Mouse (Mus musculus): Measurements from ENCODE around the gene Ube2e3.

The Ube2e3 gene

DNA sequence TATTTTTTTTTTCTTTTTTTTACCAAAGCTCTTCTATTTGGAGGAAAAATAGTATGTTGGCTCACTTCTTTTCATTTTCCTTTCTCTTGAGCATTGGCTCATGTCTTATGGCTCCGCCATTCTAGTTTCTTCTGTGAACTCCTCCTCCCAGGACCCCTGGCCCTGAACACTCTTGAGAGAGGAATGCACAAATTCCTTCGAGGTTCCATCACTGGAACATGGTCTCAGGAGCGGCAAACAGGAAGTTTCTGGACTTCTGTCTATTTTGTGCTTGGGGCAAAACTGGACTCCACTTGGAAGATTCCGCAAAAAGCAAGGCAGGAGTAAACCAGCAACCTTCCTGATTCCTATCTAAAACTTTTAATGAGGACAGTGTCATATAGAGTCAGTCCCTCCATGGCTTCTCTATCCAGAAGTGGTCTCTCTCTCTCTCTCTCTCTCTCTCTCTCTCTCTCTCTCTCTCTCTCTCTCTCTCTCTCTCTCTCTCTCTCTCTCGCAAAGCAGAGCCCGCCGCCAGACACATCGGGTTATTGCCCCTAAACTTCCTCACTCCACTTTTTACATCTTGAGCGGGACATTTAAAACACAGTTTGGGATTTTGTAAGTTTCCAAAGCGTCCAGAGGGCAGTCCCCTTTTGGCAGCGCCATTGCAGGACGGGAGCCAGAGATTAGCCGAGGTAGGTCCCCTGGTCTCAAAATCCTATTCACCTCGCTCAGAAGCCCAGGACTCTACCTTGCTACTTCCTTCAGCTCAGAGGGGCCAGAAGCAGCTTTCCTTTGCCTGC lies at the start of gene Ube2e3:
TSS of gene Ube2e3 (plus strand) at position 399 of the 785 bp plus-strand sequence.
- DNase-seq = no peak

DNA sequence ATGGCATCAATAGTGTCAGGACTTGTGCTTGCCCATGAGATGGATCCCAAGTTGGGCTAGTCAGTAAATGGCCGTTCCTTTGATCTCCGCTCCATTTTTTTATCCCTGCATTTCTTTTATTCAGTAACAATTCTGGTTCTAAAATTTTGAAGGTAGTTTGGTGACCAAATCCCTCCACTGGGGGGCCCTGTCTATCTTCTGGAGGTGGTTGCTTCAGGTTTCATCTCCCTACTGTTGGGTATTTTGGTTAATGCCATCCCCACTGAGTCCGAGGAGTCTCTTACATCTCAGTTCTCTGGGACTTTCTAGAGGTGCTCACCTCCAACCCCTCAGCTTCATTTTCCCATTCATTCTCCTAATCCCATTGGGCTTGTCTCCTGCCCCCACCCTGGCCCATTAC lies 38.0 kb upstream of the Ube2e3 start:
- DNase-seq = no peak

DNA sequence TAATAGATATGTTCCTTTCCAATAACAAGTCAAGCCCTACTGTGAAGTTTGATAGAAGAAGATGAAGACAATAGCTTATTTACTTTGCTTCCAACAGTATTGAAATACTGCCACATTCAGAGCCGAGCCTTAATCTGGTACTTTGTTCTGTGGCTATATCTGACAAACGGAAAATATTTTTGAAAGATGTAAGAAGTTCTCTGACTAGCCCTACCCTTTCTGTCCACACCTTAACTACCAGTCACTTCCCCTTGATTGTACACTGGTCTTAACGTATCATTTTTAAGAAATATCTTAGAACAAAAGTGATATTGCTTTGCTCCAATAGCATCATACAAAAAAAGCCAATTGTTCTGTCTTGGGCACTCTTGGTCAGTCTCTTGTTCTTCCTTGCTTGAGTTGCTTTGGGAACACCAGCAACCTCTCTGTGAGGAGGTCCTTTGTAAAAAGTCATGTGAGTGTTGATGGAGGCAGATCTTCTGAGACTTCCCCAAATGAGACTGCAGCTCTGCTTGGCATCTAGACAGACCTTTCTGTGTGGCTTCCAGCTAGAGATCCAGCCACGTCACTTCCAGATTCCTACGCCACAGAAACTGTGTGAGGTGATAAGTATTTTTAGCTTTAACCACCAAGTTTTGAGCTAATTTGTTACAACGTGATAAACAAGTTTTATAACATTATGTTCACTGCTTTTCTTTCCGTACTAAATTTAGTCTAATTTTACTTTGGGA lies 26.3 kb upstream of the Ube2e3 start:
- DNase-seq = no peak

DNA sequence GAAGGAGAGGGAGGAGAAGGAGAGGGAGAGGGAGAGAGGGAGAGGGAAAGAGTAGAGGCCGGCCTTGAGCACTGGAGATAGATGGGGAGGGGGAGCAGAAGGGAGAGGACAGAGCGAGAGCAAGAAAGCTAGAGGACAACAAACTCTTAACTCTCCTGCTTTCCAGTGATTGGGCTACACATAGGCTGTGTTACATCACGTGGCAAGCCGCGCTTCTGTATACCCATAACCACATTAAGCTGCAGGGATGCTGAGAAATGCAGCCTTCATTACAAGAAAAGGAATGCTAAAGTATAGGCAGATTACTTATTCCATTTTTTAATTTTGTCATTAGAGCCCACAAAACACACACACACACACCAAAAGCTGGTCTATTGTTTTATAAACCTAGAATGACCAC lies 23.6 kb upstream of the Ube2e3 start:
- no peak for DNase-seq

DNA sequence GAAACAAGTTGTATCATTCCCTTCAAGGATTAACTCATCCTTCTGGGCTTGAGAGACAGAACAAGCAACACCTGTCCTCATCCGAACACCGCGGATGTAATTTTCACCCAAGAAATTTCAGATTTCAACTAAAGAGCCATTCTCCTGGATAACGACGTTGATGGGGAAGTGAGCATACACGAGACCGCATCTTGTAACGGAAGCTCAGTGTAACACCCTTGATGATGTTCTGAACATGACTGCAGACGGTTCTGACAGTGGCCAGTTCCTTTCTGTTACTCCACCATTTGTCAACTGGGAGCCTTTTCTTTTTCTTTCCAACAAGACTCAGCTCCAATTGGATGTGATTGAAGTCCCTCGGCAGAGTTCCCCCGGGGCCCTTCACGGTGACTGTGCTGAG lies 22.6 kb upstream of the Ube2e3 start:
- no peak for DNase-seq

DNA sequence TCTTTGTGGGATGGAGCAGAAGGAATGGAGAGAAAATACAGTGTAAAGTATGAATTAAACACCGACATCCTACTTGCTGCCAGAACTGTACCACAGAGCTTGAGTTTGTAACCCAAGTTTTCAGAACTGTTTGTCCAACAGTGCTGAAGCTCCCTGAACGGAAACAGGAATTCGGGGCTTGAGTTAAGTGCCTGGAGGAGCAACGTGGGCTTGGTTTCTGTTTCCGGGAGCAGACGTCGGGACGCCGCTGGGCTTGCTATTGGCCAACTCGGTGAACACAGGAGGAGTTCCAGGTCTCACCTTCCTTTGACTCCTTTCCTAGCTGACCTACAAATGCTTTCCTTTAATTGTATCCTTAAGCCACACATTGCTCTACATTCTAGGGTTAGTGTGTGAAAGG lies 22.2 kb upstream of the Ube2e3 start:
- no peak for DNase-seq

DNA sequence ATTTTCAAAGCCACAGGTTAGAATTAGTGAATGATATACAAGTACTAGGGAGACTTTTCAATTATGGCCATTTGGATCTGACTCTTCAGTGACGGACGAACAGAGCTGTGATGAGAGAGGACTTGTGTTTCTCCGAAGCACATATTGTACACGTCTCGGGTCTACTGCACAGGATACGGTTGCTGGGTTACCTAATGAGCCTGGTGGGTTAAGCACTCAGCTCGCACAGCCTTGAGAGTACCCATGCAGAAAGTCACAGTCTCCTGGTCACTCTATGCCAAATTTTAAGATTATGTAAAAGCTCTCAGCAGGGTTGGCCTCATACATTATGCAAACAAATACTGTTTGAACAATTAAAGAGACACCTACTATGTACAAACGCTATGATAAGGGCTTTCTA lies 13.6 kb upstream of the Ube2e3 start:
- no peak for DNase-seq

DNA sequence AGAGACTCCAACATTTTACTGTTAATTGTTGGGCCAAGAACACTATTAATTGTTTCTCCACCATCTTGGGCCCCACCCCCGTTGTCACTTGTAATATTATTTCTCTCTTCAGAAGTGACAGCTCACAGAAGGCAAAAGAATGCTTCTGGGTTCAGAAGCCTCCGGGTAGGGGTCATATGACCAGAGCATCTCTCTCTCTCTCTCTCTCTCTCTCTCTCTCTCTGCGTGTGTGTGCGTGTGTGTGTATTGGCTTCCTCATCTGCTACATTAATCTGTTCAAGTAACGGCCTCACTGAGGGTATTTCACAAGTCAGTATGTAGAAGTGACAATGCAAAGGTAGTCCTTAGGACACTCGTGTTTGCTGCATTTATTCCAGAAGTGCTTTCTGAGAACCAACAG lies 9.3 kb upstream of the Ube2e3 start:
- DNase-seq = no peak

DNA sequence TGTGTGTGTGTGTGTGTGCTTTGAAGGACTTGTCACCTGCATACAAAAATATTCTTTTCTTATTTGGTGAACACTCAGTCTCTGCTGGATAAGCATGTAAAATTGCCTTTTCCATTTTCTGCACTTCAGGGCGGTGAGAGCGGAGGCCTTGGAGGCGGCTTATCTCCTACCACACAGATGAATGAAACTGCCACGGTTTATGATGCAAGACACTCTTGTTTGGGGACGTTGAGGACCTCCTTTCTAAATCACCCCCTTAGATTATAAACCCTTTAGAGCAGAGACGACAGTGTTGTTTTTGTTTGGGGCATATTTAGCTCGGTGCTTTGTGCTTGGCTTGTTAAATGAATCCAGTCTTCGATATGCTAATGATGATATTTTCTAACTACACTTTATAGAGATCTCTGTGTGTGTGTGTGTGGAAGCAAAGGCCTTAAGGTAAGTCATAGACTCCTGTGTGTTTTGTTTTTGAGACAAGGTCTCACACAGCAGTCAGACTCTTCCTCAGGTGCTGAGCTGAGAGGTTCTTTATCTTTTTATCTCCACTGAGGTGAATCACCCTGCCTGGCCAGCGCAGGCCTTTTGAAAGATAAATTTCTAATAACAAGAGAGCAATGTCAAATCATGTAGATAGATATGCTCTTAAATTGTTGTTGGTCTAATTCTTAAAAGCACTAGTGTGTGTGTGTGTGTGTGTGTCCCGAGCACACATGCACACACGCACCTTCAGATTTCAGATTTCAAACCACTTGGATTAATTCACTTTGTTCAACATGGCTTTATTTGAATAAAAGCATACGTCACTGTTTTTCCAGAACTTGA lies 8.4 kb upstream of the Ube2e3 start:
- no peak for DNase-seq

DNA sequence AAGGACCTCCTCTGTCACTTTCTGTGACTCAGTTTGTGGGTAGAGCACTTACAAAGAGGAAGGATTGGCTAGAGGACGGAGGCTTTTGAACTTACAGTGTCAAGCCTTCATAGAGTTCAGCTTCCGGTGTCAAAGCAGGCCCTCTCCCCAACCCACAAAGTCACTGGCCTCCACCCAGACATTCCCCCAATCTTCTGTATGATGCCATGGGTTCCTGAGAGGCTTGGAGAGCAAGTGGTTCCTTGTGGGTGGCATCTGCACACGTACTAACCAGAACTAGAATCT lies 7.9 kb upstream of the Ube2e3 start:
- no peak for DNase-seq

DNA sequence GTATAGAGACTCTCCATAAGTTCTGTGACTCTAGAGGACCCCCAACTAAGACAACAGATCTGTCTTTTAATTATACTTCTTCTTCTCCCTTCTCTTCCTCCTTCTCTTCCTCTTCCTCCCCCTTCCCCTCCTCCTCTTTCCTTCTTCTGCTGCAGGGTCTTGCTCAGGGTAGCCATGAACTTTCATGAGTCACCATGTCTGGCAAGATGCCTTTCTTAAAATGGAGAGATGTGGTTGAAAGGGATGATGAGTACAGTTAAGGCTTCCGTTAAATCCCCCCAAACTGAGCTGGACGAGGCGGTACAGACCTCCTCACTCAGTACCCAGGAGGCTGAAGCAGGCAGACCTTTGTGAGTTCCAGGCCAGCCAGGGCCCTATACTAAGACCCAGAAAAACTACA lies 3.8 kb upstream of the Ube2e3 start:
- no peak for DNase-seq

DNA sequence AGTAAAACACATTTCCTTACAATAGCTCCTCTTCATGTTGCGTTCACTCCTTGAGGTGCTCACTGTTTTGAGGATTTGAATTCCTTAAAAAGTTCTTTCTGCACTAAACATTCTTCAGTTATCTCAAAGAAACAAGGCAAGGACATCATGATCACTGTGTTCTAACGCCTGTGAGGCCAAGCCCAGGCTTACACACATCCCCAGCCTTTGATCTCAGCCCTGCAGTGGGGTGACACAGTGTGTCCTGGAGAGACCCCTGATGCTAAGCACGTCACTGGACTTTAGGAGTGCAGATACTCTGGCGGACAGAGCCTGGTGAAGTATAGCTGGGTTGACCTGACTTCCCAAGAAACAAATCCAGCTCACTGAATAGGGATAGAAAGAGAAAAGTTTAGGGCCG lies 3.1 kb upstream of the Ube2e3 start:
- DNase-seq = no peak

DNA sequence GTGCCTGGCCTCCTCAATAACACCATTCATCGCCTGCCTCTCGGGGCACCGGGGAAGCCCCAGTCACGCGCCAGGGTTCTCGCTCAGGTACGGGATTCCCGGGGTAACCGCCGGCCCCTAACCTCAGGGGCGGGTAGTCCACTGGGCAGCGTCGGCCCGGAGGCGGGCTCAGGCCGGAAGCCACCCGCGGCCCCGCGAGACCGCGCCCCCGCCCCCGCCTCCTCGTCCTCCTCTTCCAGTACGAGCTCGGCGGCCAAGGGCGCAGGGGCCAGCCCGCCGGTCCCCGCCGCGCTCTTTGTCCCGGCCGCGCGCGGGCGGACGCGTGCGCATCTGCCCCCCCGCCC lies 559 bp downstream of the Ube2e3 start:
- DNase-seq = peak; percentile 78 to 83

DNA sequence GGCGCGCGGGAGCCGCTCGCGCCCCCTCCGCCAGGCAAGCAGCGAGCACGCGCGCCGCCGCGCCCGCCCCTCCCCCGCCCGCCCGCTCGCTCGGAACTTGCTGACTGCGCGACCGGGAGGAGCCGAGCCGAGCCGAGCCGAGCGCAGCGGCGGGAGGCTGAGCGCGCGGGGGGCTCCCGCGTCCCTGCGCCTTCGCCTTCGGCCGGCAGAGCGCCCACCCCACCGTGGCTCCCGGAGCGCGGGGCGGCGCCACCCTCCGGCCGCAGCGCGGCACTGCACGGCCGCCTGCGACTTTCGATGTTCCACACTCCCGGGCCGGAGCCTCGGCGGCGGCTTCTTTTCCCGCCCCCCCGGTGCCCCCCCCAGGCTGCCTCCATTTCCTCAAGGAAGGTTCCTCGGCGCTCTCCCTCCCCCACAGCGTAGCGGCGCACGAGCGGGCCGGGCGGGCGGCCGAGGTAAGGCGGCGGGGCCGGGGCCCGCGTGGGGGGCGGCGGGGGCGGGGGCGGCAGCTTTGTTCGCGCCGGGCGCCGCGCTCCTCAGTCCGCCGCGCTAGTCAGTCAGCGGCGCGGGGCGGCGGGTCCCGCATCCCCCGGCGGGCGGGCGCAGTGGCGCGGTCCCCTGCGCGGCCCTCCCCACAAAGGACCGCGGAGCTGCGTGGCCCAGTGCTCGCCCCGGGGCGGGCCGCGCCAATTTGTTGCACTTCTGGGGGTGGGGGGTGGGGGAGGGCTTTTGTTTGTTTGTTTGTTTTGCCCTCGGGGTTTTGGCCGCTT lies 1.2 kb downstream of the Ube2e3 start:
- DNase-seq = peak; percentile 81 to 85

DNA sequence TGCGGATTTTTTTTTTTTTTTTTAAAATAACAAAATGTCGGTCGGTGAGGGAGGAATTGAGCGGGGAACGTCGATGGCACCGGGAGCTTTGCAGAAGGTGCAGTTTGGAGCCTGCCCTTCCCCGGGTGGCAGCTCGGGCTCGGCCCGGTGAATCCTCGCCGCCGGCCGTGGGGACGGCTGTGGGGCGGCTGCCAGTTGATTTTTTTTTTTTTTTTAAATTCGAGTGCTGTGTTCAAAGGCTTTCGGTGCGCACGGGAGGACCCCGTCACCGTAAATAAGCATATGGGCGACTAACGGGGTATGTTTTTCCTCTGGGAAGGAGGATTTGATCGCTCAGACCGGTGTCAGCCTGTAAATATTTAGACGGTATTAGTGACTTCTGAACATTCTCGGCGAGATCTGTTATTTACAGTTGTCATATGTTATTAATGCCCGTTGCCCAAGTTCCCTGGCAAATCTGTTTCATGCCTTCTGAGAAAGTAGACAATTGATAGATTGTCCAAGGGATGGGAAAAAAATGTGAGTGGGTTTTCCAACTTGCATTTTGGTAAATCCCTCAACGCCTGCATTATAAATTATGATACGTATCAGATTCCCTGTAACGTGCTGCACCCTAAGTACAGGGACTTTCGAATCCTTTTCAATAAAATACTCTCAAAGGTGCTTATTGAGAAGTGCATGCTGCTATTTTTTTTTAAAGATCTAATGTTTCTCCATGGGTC lies 2.0 kb downstream of the Ube2e3 start:
- DNase-seq = peak; percentile 32 to 35

DNA sequence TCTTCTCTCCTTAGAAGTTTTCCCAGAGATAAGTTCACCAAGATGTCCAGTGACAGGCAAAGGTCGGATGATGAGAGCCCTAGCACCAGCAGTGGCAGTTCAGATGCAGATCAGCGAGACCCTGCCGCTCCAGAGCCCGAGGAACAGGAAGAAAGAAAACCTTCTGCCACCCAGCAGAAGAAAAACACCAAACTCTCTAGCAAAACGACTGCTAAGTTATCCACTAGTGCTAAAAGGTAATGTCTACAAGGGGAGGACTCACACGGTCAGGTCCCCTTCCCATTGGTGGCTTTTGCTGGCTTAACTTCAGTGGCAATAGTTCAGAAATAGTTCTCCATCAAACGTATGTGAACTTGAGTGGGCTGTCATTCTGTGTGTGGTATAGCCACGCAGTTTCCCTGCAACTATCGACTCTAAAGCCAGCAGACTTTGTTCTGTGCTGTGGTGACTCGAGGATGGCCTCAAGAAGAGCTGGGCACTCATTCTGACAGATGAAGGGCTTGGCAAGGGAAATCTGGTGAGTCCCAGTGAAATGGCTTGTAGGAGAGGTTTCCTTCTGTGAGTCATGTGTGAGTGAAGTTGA lies 2.6 kb downstream of the Ube2e3 start:
- DNase-seq = peak; percentile 35 to 40

DNA sequence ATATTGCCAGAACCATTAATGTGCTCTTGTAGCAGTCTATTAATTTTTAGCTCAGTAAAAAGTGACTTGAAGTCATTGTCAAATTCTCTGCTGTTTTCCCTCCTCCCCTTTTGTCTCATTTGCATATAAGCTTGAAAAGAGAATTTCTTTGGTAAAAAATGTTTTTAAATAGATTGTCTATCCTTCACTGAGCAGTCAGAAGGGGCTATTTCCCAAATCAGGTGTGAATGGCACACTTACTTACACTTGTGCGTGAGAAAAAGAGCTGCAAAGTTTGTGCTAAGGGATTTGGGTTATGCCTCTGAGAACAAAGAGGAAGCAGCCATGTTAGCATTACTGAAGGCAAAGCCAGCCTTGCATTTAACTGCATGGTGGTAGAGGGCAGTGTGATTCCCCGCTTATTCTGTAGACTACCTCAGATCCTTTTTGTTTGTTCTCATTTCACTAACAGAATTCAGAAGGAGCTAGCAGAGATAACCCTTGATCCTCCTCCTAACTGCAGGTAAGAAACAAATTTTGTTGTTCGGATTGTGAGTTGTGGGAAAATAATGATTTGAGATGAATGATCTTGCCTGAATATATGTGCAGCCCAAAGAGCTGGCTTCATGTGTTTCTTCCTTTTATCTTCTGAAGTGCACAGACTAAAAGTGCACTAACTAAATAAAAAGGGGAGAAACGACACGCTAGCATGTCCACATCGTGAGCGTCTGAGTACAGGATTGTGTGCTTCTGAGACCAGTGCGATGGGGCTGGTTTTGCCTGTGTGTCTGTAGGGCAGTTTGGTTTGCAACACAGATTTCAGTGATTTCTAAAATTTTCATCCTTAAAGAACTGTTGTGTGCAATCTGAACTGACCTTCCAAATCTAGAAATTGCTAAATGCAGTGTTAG lies 4.3 kb downstream of the Ube2e3 start:
- DNase-seq = peak; percentile 32 to 41

DNA sequence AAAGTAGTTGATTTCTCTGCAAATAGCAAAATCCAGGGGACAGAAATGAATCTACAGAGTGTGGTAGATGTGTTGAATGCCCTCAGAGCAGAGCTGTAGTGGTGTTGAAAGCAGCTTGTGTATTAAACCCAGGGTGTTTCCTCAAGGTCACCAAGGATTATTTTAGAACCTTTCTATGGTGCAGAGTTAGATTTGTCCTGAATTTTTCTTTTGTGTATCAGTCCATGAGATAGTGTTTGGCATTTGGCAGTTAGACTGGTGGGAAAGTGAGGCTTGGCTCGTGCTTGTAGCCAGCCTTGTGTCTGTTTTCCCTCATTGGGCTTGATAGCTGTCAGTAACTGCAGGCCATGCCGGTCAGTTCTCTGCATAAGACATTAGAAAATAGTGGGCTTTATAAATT lies 6.0 kb downstream of the Ube2e3 start:
- DNase-seq = no peak

DNA sequence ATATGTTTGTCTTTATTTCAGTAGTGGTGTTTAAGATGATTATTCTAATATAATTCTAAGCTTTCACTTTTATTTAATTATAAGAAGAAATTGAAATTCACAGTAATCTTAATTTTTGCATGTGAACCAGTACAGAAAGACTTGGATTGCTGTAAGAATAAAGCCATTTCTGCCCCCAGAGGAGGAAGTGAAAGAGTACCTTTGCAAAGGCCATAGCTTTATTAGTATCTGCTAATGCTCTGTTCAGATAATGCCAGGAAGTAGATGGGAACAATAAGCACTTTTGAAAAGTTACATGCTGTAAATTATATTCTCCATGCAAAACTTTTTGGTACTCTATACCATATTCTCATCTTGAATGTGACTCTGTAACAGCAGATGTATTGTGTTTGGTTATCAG lies 8.1 kb downstream of the Ube2e3 start:
- DNase-seq = no peak

DNA sequence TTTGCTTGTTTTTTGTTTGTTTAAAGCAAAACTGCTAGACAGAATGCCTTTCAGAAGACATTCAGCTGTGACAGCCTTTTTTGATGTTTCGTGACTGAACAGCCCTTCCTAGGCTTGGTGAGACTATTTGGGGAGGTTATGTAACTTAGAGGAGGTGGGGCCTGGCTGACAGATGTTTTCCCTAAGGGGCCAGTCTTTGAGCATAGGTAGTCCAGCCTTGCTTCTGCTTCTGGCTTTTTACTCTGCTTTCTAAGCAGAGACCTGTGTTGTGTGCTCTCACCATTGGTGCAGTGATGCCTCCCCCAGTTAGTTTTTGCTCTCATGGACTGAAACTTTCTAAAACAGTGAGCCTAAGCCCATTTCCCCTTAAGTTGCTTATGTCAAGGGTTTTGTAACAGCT lies 14.1 kb downstream of the Ube2e3 start:
- no peak for DNase-seq

All from thymus, postnatal 36 days (tissue).